Mouse (Mus musculus) thymus, adult 2 months (tissue): Measurements from ENCODE around the gene Appbp2.

Experiments used
- CTCF ChIP-seq: fragments of 200-500 bp; IDR thresholded peaks from 2 replicates; pipeline ENCODE4 v1.5.1; 2012; ENCODE audit warnings: mild to moderate bottlenecking, control low read depth, low read length, moderate library complexity, borderline replicate concordance; ENCODE audit not compliant: control insufficient read depth, poor library complexity, insufficient read depth; ENCODE audit errors: extremely low read depth
- POLR2A ChIP-seq: fragments of 200-500 bp; IDR thresholded peaks from 2 replicates; pipeline ENCODE4 v1.6.1; 2012; ENCODE audit warnings: mild to moderate bottlenecking, low read length, control low read depth, moderate library complexity; ENCODE audit not compliant: control insufficient read depth, poor library complexity, insufficient read depth; ENCODE audit errors: extremely low read depth

DNA sequence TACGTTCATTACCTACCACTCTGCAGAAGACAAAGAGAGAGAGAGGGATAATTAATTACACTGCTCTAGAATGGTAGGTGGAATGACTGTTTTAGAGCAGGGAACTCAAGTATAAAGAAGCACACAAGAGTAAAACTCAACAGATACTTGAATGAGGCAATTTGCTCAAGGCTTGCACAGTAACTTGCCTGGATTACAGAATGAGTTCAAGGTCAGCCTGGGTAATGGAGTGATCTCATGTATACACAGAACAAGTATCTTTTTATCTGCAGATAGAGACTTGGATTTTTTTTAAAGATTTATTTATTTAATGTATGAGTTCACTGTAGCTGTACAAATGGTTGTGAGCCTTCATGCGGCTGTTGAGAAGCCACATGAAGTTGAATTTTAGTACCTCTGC lies 23.8 kb downstream of the Appbp2 start:
- TF ChIP-seq CTCF: no peak
- no peak for TF ChIP-seq POLR2A
